Mouse (Mus musculus) lung, postnatal 14 days (tissue): ENCODE results near the gene Ciao2a.
A peak's percentile ranks its signal among the peaks of the same experiment; 100 is the strongest.

ENCODE experiments used
- DNase-seq: peaks from one replicate; pipeline ENCODE4 v3.0.0; 2021

Ciao2a gene

DNA sequence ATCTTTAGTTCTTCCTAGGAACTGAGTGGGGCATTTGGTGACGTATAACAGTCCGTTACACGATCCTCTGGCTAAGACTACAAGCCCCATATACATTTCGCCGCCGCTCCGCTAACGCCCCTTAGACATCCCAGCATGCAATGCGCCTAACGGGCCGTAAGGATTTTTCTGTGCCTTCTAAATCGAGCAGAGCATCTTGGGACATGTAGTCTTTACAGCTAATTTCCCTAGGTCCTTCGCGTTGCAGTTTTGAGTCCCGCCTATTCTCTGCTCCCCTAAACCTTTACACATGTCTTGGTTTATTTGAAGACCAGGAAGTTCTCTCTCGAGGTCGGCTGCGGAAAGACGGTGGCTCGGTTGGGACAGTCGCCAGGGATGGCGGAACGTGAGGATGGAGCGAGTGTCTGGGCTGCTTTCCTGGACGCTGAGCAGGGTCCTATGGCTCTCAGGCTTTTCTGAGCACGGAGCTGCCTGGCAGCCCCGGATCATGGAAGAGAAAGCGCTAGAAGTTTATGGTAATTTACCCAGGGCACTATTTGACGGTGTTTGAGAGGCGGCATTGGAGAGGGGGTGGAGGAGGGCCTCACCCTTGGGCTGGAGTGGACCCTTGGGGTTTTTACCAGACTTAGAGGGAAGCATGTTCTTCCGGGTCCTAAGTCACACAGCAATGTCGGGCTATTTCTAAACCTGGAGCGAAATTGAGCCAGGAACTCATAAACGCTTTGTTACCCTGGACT is at the start of gene Ciao2a, which contains the start of gene Snx1:
Ciao2a (plus strand) TSS at position 156 of the 737 bp plus-strand sequence.
Snx1 (minus strand) TSS at position 132 of the 737 bp plus-strand sequence.
- DNase-seq = peak; percentile 93

- no peak for DNase-seq
Observed at GRCm38 (mm10) chr9:66078072-66078471, 48.3 kb upstream of the Ciao2a start.

GRCm38 (mm10) chr9:66078493-66078892 is 47.9 kb upstream of the Ciao2a start:
- no peak for DNase-seq

DNA sequence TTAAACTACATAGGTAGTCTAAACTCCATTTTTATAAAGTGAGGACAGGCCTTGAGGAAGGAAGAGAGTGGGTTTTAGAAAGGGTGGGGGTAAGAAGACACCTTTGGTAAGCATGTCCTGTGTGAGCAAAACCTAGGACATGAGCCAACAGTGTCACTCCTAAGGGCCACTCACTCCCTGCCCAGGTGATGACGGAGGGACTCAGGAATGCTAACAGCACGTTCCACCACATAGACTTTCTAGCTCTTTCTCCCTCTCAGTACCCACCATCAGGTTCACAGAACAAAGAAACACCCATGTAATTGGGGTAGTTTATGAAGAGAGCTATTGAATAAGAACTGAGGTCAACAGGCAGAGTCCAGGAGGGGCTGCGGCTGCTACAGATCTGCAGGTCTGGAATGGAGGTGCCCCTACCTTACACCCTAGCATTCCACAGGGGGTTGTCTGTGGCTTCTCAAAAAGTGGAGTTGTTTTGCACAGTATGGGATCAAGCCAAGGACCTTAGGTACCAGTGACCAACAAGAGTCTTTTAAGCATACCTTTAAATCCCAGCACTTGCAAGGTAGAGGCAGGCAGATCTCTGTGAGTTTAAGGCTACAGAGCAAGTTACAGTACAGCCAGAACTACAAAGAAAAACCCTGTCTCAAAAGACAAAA is 45.5 kb upstream of the Ciao2a start:
- DNase-seq = peak; percentile 46

GRCm38 (mm10) chr9:66081999-66082398 is 44.4 kb upstream of the Ciao2a start:
- no peak for DNase-seq

GRCm38 (mm10) chr9:66084171-66084570 is 42.2 kb upstream of the Ciao2a start:
- no peak for DNase-seq

GRCm38 (mm10) chr9:66087062-66087461 is 39.3 kb upstream of the Ciao2a start:
- DNase-seq = no peak

DNA sequence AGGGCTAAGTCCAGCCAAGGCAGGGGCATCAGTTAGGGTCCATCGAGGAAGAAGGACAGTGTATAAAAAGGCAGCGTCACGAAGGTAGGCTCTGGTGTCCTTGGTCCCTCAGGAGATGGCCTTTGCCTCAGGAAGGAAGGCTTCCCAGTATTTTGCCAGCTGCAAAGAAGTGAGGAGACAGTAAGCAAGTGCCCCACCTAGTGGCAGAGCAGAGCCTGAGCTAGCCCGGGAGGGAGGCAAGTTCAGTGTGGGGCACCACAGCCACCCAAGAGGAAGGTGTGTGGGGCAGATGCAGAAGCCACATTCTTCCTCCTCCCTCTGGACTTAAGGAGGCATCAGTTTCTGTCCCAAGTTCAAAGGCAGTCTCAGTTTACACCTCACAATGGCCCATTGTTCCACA is 38.0 kb upstream of the Ciao2a start:
- DNase-seq = peak; percentile 67

- no peak for DNase-seq
Observed at GRCm38 (mm10) chr9:66090593-66091244, 35.7 kb upstream of the Ciao2a start.

DNA sequence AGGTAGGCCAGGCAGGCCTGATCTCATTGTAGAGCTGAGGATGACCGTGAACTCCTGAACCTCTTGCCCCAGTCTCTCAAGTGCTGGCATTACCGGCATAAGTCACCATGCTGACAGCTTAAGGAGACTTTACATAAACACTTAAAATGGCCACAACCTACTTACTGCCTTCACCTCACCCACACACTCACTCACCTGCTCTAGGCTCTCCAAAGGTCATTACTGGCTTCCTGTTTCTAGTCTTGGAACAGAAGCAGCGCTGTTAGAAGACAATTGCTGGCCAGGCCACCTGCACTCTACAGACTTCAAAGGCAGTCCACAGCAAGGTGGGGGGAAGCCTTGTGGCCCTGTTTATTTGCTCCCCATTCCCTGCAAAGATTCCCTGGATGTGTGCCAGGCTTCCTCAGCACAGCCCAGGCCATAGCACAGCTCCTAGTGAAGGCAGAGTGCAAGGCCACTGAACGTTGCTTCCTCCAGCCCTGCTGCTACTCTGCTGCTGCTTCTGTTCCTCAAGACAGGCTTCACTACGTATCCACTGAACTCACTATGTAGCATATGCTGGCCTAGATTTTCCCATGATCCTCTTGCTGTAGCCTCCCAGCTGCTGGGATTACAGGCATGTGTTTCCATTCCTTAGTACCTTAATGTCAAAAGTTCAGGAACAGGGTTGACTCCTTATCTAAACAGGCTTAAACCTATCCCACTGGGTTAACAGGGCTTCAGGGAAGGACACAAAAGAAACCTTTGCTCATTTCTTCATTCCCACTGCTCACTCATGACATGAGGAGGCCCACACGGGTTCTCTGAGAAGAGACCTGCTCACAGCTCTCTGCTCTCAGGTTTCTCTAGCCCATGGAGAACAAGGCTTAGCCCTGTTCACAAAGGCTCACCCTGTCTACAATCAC is 34.8 kb upstream of the Ciao2a start:
- peak; percentile 53 for DNase-seq

DNA sequence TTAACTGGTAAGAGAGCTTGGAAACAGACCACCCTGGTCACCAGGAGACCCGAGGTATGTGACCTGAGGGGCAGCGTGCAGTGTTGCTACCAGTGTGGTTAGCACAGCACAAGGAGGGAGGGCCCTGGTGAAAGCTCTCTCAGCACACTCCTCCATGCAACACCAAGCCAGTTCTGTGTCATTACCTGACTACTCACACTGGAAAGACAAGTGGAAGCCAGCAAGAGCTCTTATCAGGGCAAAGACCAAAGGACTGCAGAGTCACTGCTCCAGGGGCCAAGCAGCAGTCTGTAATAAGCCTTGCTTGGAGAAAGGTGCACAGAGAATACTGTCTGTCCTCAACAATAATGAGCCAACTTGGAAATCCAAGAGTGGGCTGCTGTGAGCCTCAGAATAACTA is 33.7 kb upstream of the Ciao2a start:
- peak; percentile 15 for DNase-seq

- DNase-seq = no peak
Observed at GRCm38 (mm10) chr9:66101577-66101976, 24.8 kb upstream of the Ciao2a start.

GRCm38 (mm10) chr9:66102668-66103067 is 23.7 kb upstream of the Ciao2a start:
- DNase-seq = no peak

DNA sequence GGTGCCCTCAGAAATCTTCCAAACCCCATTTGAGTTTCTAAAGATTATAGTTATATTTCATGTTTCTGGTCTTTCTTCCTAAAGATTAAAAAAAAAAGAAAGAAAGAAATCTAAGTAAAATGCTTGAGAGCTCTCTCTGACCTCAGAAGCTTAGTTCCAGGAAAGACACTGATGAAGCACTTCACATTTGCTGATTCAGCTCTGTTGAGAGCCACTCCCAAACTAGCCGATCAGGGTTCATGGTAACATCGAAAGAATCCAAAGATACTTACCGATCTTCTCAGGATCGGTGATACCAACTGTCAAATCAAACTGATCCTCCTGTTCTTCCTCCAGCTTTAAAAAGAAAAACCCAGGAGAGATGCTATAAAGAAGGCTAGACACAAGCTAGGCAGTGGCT is 21.8 kb upstream of the Ciao2a start:
- no peak for DNase-seq

DNA sequence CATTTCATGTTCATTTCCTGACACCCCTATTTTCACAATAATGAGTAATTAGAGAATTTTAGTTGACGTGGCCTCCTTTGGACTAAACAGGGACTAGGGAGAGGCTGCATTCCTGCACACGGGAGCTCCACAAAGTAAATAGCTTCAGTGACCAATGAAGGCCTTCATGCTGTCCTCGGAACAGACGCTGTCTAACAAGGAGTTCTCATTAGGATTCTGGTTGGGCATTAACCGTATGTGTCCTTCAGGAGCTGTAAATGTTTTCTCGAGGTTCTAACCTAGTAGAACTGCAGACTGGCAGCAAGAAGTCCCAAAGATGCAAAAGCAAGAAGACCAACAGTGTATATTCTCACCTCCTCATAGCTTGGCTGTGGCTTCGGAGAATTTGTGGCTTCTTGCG is 21.2 kb upstream of the Ciao2a start:
- DNase-seq = no peak

DNA sequence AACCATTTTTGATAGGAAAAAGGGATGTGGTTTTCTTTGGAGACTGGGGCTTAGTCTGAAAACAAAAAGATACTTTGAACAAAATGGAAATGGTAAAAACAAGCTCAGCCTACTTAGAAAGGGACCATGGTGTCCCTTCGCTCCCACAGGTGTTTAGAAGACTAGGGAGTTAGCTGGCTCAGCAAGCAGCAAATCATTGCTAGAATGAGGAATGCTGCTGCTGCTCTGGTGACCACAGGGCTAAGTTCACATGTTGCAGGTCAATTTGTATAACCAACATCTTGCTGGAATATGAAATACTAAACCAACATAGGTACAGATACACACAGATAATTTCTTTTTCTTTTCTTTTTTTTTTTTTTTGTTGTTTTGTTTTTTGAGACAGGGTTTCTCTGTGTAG is 16.8 kb upstream of the Ciao2a start:
- DNase-seq = no peak

DNA sequence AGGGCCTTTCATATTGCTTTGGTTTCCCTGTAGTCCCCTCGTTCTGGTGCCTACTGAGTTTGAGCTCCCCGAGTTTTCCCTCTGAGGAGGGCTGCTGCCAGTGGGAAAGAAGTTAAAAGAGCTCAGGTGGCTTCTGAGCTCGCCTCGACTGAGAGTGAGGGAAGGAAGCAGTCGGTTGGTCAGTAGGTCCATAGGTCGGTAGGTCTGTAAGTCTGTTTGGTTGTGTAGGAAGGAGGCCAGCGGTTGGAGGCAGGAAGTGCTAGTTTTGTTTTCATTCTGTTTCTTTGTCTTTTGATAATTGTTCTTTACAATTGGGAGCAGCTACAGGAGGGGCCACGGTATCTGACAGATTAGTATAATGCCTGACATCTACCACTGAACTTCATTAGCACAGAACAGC is 16.3 kb upstream of the Ciao2a start:
- no peak for DNase-seq

- DNase-seq = no peak
Observed at GRCm38 (mm10) chr9:66110611-66111379, 15.6 kb upstream of the Ciao2a start.

DNA sequence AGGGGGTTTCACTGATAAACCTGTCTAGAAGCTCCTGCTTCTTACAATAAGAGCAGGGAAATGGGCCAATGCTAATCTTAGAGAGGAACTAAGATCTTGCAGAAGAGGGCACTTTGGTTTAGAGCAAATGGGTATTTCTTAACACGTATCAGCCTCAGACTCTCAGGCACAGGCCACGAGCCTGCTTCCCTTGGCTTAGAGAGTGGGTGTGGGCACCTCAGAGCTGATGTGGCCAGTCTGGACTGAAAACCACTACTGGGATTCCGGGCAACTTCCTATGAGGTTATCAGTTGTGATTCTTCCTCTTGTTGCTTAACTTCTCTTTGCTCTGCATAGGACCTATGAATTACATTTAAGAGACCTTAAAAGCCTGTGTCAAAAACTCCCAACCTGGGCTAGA is 12.1 kb upstream of the Ciao2a start:
- peak; percentile 18 for DNase-seq

DNA sequence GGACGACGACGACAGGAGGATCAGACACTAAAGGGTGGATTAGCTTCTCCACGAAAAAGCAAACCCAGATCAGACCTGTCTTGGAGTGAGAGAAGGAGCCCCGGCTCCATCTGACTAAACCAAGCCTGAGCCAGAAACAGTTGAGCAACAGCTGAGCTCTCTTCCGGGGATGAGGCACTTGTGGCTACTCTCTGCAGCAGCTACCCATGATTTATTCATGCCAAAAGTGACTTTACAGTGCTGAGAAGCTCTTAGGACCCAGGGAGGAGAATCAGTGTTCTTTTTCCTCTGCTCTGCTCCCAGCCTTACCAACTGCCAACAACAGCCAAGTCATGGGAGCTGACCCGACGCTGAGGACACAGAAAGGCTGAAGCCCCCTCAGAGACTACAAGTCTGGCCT is 9.5 kb upstream of the Ciao2a start:
- no peak for DNase-seq

GRCm38 (mm10) chr9:66119498-66119897 is 6.9 kb upstream of the Ciao2a start:
- DNase-seq = no peak

DNA sequence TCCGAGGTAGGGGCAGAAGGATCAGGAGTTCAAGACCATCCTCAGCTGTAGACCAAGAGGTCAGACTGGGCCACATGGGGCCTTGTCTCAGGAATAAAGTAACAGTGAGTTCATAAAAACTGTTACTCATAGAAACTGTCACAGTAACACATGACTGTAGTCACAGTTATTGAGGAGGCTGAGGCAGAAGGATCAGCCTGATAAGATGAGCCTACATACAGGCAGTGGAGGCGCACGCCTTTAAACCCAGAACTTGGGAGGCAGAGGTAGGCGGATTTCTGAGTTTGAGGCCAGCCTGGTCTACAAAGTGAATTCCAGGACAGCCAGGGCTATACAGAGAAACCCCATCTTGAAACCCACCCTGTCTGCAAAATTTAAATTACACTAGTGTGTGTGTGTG is 6.3 kb upstream of the Ciao2a start:
- no peak for DNase-seq
